Mouse (Mus musculus): Measurements from ENCODE around the gene Zfpm1. TPM values are rescaled to one million over a fixed set of nuclear protein-coding genes. Genes with fewer than 3 reads are reported as not detected.

Gene Zfpm1
- polyA plus RNA-seq, 1 experiment from 2014 or later: 5.7 TPM

DNA sequence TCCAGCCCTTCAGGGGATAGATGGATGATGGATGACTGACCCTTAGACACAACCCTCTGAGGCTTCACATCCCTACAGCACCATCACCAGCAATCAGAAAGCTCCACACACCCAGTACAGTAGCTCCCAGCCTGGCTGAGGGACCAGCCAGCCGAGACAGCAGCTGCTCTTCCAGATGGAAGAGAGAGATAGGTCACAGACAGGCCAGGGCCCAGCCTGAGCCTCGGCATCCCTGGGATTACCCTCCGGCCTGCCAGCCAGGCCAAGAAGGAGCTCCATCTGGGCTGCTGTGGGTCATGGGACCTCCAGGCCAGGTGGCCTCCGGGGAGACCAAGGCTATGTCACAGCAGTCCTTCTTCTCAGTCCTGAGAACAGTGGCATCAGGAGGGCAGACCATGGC, 38.6 kb upstream of the Zfpm1 start:
- TF ChIP-seq CTCF (IDR thresholded peaks at IDR 0.05; ENCODE audit: low read depth) (no peak), EP300 (IDR thresholded peaks at IDR 0.05; ENCODE audit: low read depth) (no peak)
- Histone ChIP-seq H3K9ac (replicated peaks) (no peak overlapping the region), H3K27ac (ENCODE audit: low read depth) (no peak overlapping the region), H3K27me3 (ENCODE audit: insufficient read depth, low read length) (no peaks in the 10 kb centered on the region), H3K4me1 (ENCODE audit: insufficient read depth) (no peaks in the 10 kb centered on the region), H3K36me3 (replicated peaks; ENCODE audit: insufficient read depth, low read length) (no peaks in the 10 kb centered on the region), H3K9me3 (ENCODE audit: low read length) (no peaks in the 10 kb centered on the region), H3K4me3 (ENCODE audit: low read depth, low read length) (no peak overlapping the region), H3K4me2 (ENCODE audit: low read depth, low read length) (no peak overlapping the region)
- ATAC-seq: no peak
- WGBS (ENCODE audit: insufficient replicate concordance): 54% methylated on average over 4 of the region's 4 CpGs
- no peak for DNase-seq

DNA sequence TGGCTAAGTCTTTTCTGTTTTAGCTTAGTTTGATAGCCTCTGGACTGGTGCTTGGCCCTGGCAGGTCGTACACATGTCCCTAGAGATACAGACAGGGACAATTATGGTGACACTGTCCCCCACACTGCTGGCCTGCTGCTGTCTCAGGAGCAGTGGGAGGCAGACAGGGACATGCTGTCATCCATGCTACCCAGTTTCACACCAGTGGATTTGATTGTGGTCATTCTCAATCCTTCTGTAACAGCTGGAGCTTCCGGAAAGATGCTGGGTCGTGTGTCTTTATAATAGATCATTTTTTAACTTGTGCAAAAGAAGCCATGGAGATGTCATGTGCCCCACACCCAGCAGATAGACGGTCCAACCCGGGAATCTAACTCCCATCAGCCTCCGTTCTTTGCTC, 36.8 kb upstream of the Zfpm1 start:
- ATAC-seq: no peak

DNA sequence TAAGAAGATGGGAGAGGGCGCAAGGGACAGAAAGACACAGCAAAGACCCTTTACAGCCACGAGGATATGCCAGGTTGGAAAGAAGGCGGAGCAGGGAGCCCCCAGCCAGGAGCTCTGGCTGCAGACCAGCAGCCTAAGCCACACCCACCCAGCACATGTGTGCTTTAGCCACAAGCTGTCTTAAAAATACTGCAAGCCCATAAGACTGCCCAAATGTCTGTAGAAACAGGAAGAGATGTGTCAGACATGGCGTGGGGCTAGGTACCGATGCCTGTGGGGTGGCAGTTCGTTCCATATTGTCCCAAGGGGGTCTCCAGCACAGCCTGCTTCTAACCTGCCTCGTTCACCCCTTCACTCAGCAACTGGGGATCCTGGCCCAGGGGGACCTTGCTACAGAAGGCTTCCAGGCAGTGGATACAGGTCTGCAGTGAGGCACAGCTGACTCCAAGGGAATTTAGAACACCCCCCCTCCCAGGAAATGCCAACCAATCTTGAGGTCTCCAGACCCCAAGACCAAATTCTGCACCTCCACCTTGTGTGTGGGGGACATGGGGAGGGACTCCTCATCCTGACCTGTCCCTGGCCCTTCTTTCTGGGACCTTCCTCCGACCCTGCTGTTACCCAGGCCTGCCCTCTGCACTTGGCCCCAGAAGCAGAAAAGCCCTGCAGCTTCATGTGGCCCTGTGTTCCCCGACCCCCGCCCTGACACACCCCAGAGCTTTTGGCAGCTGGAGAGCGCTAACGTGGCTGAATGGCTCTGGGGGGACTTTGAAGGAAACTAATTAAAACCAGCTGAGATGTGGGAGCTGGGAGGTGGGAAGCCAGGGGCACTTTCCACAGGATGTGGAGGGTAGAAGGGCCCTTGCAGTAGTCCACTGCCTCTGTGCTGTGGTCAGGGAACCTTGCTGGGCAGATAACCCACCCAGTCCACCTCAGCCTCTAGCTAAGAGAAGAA, 35.4 kb upstream of the Zfpm1 start:
- Histone ChIP-seq H3K4me3 (ENCODE audit: low read depth, low read length) (no peak overlapping the region), H3K27ac (ENCODE audit: low read depth) (no peak overlapping the region), H3K4me1 (ENCODE audit: insufficient read depth) (no peaks in the 10 kb centered on the region), H3K9ac (replicated peaks) (no peak overlapping the region), H3K9me3 (ENCODE audit: low read length) (no peaks in the 10 kb centered on the region), H3K4me2 (ENCODE audit: low read depth, low read length) (no peak overlapping the region), H3K27me3 (ENCODE audit: insufficient read depth, low read length) (no peaks in the 10 kb centered on the region), H3K36me3 (replicated peaks; ENCODE audit: insufficient read depth, low read length) (no peaks in the 10 kb centered on the region)
- DNase-seq (no peak), ATAC-seq (no peak)
- TF ChIP-seq CTCF (IDR thresholded peaks at IDR 0.05; ENCODE audit: low read depth) (no peak), EP300 (IDR thresholded peaks at IDR 0.05; ENCODE audit: low read depth) (no peak)
- WGBS (ENCODE audit: insufficient replicate concordance): 37% methylated on average over 12 of the region's 12 CpGs

More for the DNA sequence above, 36.8 kb upstream of the Zfpm1 start:
- H3K36me3 ChIP-seq (replicated peaks; ENCODE audit: insufficient read depth, low read length): no peaks in the 10 kb centered on the region
- no peak overlapping the region for H3K4me2 ChIP-seq (ENCODE audit: low read depth, low read length)
- no peak overlapping the region for H3K9ac ChIP-seq (replicated peaks)
- no peaks in the 10 kb centered on the region for H3K9me3 ChIP-seq (ENCODE audit: low read length)
- H3K27ac ChIP-seq (ENCODE audit: low read depth): no peak overlapping the region
- WGBS (ENCODE audit: insufficient replicate concordance): 69% methylated on average over 6 of the region's 6 CpGs
- no peaks in the 10 kb centered on the region for H3K4me1 ChIP-seq (ENCODE audit: insufficient read depth)
- TF ChIP-seq EP300 (IDR thresholded peaks at IDR 0.05; ENCODE audit: low read depth) (no peak), CTCF (IDR thresholded peaks at IDR 0.05; ENCODE audit: low read depth) (no peak)
- DNase-seq: no peak
- no peaks in the 10 kb centered on the region for H3K27me3 ChIP-seq (ENCODE audit: insufficient read depth, low read length)
- no peak overlapping the region for H3K4me3 ChIP-seq (ENCODE audit: low read depth, low read length)

DNA sequence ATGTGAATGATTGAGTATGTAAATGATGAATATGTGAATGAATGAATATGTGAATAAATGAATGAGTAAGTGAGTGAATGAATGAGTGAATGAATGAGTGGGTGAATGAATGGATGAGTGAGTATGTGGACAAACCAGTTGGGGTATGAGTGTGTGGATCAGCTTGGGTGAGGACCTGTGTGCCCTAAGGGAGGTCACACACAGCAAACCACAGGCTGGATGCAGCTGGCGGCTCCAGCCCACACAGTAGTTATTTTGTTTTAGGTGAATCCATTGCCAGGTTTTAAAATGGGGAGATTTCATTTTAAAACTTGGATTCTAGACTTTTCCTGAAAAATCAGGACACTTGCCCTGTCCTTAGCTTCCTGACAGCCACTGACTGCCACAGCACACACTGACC, 30.2 kb upstream of the Zfpm1 start:
- H3K27me3 ChIP-seq (ENCODE audit: insufficient read depth, low read length): 0 out of 2 replicates have a peak, but pooled peaks cover 8% of the 10 kb centered on the region

DNA sequence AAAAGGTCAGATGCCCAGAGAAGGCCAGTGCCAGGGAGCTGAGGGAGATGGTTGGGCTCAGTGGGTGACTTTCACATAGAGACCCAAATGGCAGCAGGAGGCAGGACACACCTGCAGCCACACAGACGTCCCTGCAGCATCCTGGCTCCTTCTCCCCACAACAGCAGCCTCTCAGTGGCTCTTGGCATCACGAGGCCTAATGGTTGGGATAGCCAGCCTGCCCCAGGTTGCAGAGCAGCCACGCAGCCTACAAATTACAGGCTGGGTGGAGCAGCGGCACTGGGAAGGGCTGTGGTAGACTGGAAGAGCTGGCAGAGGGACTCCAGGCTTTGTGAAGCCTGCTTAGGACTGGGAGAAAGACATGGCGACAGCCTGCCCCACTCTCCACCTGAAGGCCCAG, 29.6 kb upstream of the Zfpm1 start:
- 0 out of 2 replicates have a peak, but pooled peaks cover 8% of the 10 kb centered on the region for H3K27me3 ChIP-seq (ENCODE audit: insufficient read depth, low read length)
- 54% methylated on average over 5 of the region's 5 CpGs for WGBS (ENCODE audit: insufficient replicate concordance)

More for the DNA sequence above, 30.2 kb upstream of the Zfpm1 start:
- TF ChIP-seq CTCF (IDR thresholded peaks at IDR 0.05; ENCODE audit: low read depth) (no peak), EP300 (IDR thresholded peaks at IDR 0.05; ENCODE audit: low read depth) (no peak)
- H3K36me3 ChIP-seq (replicated peaks; ENCODE audit: insufficient read depth, low read length): no peaks in the 10 kb centered on the region
- DNase-seq (no peak), ATAC-seq (no peak)
- 88% methylated on average over 1 of the region's 1 CpGs for WGBS (ENCODE audit: insufficient replicate concordance)
- H3K27ac ChIP-seq (ENCODE audit: low read depth): no peak overlapping the region
- H3K9me3 ChIP-seq (ENCODE audit: low read length): no peaks in the 10 kb centered on the region
- no peaks in the 10 kb centered on the region for H3K4me1 ChIP-seq (ENCODE audit: insufficient read depth)
- no peak overlapping the region for H3K4me3 ChIP-seq (ENCODE audit: low read depth, low read length)
- no peak overlapping the region for H3K4me2 ChIP-seq (ENCODE audit: low read depth, low read length)
- H3K9ac ChIP-seq (replicated peaks): no peak overlapping the region

DNA sequence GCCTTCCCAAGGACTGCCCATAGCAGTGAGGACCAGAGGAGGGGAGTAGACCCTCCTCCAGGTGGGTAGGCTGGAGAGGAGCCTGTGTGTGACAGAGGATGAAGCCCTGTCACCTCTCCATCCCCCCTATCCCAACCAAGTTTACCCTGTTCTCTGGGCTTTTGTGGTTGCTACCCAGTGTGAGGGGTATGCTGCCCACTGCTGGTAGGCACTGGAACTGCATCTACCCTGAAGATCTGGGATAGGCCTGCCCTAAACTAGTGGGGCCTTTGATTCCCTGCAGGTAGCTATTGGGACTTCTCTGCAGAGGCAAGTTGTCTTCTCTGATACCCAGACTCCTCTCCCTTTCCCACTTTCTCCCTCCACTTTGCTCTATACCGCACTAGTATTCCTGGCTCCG, 22.6 kb upstream of the Zfpm1 start:
- H3K36me3 ChIP-seq (replicated peaks; ENCODE audit: insufficient read depth, low read length): no peaks in the 10 kb centered on the region
- H3K9ac ChIP-seq (replicated peaks): no peak overlapping the region
- no peaks in the 10 kb centered on the region for H3K9me3 ChIP-seq (ENCODE audit: low read length)
- WGBS (ENCODE audit: insufficient replicate concordance): 69% methylated on average over 2 of the region's 2 CpGs
- peaks cover 21% of the 10 kb centered on the region for H3K27me3 ChIP-seq (ENCODE audit: insufficient read depth, low read length)
- ATAC-seq (peak; percentile 40; the same call in 1 of the 2 replicates), DNase-seq (peak; percentile 82)
- H3K4me2 ChIP-seq (ENCODE audit: low read depth, low read length): no peak overlapping the region
- no peak overlapping the region for H3K27ac ChIP-seq (ENCODE audit: low read depth)
- TF ChIP-seq EP300 (IDR thresholded peaks at IDR 0.05; ENCODE audit: low read depth) (no peak), CTCF (IDR thresholded peaks at IDR 0.05; ENCODE audit: low read depth) (peak; percentile 98)
- H3K4me3 ChIP-seq (ENCODE audit: low read depth, low read length): no peak overlapping the region
- no peaks in the 10 kb centered on the region for H3K4me1 ChIP-seq (ENCODE audit: insufficient read depth)

More for the DNA sequence above, 29.6 kb upstream of the Zfpm1 start:
- Histone ChIP-seq H3K9ac (replicated peaks) (no peak overlapping the region), H3K27ac (ENCODE audit: low read depth) (no peak overlapping the region), H3K4me3 (ENCODE audit: low read depth, low read length) (no peak overlapping the region), H3K4me2 (ENCODE audit: low read depth, low read length) (no peak overlapping the region), H3K9me3 (ENCODE audit: low read length) (no peaks in the 10 kb centered on the region), H3K36me3 (replicated peaks; ENCODE audit: insufficient read depth, low read length) (no peaks in the 10 kb centered on the region), H3K4me1 (ENCODE audit: insufficient read depth) (no peaks in the 10 kb centered on the region)
- DNase-seq (no peak), ATAC-seq (no peak)
- TF ChIP-seq EP300 (IDR thresholded peaks at IDR 0.05; ENCODE audit: low read depth) (no peak), CTCF (IDR thresholded peaks at IDR 0.05; ENCODE audit: low read depth) (no peak)
